Mouse (Mus musculus) left cerebral cortex, adult 8-10 months (tissue): ENCODE results near the gene Nlrc5. TPM values are rescaled to one million over a fixed set of nuclear protein-coding genes. Genes with fewer than 3 reads are reported as not detected.
A peak's percentile ranks its signal among the peaks of the same experiment; 100 is the strongest.

ENCODE experiments used
- DNase-seq, 2 experiments: peaks; one replicate each; pipeline ENCODE4 v3.0.0; 2022; ENCODE audit warnings: low spot score in 2 of 2
- total RNA-seq, 4 experiments: library from RNA; stranded (reverse); gene quantifications; 2 replicates each; pipeline ENCODE4 v1.2.4; 2022

Nlrc5 gene
- total RNA-seq, 4 experiments from 2014 or later: 0.81 to 3.7 (median 2.6) TPM

GRCm38 (mm10) chr8:94469656-94470055 lies 35.5 kb downstream of the Nlrc5 start:
- DNase-seq: no peak

- no peak for DNase-seq
Measured at GRCm38 (mm10) chr8:94470794-94471193, 36.6 kb downstream of the Nlrc5 start.

GRCm38 (mm10) chr8:94471281-94471680 lies 37.1 kb downstream of the Nlrc5 start:
- no peak for DNase-seq

GRCm38 (mm10) chr8:94472741-94473140 lies 38.6 kb downstream of the Nlrc5 start:
- DNase-seq: no peak

- DNase-seq: no peak
Measured at GRCm38 (mm10) chr8:94473431-94473830, 39.3 kb downstream of the Nlrc5 start.

GRCm38 (mm10) chr8:94475786-94476185 lies 41.6 kb downstream of the Nlrc5 start:
- no peak for DNase-seq

DNA sequence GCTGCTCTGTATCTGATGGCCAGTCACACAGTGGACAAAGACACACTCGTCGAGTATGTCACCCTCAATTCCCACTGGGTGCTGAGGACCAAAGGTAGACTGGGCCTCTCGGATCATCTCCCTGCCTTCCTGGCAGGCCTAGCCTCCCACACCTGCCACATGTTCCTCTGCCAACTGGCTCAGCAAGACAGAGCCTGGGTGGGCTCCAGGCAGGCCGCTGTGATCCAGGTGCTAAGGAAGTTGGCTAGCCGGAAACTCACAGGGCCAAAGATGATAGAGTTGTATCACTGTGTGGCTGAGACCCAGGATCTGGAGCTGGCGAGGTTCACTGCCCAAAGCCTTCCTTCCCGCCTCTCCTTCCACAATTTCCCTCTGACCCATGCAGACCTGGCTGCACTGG lies 42.7 kb downstream of the Nlrc5 start:
- DNase-seq: no peak

DNA sequence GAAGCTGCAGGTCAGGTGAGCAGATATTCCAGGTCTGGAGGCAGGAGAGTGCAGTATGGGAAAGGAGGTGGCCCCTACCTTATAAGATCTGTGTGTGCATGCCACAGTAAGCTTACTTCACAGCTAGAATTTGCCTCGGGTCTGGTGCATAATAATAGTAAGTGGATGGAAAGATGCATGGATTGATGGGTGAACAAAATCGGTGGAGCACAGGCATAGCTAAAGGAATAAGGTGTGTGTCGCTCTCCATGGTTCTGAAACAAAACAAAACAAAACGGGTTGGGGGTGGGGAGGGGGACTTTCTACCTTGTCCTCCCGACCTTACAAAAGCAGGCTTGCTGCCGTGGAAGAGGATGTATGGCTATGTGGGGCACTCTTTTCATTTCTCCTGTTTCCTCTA lies 47.9 kb downstream of the Nlrc5 start:
- DNase-seq: no peak

GRCm38 (mm10) chr8:94485288-94485687 lies 51.1 kb downstream of the Nlrc5 start:
- no peak for DNase-seq

- DNase-seq: no peak
Measured at GRCm38 (mm10) chr8:94485882-94486281, 51.7 kb downstream of the Nlrc5 start.

DNA sequence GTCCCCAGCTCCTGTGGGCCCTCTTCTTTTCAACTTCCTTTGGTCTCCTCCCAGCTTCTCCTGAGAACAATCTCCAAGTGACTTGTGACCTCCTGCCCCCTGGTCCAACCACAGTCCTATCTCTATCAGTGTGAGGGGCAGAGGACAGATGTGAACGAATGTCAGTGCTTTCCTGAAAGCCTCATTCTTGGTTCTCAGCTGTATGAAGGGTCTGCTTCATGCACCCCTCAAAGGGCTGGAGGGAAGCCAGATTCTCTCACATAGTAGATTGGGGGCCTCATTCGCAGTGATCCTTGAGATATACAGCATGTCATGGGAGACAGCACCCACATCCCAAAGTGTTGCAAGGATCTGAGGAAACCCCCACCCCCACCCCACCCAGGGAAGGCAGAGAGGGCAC lies 53.9 kb downstream of the Nlrc5 start:
- DNase-seq: no peak

DNA sequence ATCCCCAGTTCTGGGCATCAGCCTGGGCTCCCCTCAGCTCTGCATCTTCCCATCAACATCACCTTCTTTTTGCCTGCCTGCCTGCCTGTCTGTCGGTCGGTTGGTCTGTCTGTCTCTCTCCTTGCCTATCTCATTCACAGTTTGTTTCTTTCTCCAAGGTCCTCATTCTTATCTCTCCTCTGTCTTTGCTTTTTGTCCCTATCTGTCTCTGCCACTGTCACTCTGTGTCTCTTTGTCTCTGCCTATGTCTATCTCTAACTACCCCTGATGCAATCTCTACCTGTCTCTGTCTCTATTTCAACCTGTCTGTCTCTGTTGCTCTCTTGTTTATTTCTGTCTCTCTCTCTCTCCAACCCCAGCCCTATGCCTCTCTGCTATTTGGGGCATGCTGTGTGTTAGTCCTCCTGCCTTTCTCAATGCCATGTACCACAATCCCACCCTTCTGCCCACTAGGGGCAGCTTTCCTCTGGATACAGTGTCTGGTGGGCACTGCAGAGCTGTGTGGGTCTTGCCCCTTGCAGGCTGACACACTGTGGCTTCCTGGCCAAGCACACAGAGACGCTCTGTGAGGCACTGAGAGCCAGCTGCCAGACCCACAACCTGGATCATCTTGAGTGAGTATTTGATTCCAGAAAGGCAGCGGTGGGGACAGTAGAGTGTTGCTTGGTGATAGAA lies 55.8 kb downstream of the Nlrc5 start:
- no peak for DNase-seq

DNA sequence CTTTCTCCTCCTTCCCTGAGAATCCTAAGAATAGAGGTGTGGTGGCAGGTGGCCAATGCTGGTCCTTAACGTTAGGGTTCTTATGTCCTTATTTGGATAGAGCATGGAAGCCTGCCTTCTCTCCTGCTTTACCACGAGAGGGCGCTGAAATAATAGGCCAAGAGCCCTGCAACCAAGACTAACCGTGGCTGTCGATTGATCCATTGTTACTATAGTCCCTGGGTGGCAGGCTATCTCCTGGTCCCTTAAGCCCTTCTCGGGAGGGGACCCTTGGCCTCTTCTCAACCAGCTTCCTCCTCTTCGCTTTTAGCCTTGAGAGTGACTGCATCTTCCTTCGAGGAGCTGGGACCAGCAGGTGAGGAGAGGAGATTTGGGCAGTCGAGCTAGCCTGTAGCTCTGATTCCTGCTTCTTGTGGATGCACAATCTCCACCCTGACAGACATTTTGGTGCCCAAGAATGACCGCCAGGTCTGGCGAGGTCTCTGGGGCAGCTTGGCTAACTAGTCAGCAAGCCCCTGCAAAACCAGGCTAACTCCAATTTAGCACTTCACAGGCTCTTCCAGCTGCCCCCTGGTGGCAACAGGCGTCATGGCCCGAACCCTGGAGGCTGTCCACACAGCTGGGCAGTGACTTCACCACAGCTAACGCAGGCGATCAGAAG lies 58.0 kb downstream of the Nlrc5 start:
- peak; percentile 57 to 77 for DNase-seq

- DNase-seq: no peak
Measured at GRCm38 (mm10) chr8:94493240-94493639, 59.1 kb downstream of the Nlrc5 start.

- no peak for DNase-seq
Measured at GRCm38 (mm10) chr8:94515430-94516208, 81.5 kb downstream of the Nlrc5 start.

DNA sequence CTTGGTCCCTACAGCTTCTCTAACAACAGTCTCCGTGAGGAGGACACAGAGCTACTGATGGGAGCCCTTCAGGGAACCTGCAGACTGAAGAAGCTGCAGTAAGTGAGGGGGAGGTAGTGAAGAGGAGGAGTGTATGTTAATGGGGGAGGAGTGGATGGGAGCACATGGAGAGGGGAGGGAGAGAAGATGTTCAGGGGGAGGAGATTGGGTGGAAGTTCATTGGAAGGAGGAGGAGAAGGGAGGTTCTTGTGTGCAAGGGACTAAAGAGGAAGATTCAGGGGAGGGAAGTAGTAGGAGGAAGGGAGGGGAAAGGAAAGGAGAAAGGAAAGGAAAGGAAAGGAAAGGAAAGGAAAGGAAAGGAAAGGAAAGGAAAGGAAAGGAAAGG lies 82.0 kb downstream of the Nlrc5 start:
- DNase-seq: no peak

- no peak for DNase-seq
Measured at GRCm38 (mm10) chr8:94516766-94517165, 82.6 kb downstream of the Nlrc5 start.

DNA sequence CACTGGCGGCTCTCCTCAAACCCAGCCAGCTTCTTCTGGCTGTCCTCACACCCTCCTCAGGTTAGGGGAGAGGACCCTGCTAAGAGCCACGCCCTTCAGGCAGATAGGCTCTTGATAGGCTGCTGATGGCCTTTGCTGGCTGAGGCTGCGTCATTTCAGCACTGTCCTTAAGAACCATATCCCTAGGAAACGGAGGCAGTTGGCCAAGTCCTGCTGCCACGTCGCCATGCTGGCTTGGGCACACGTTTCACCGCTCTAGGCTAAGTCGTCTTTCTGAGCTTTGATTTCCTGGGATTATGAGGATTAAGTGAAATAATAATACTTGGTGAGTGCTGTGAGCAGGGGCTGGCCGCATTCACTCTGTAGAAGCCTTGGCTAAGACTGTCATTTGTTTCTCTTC lies 84.2 kb downstream of the Nlrc5 start:
- DNase-seq: no peak

GRCm38 (mm10) chr8:94519021-94519420 lies 84.9 kb downstream of the Nlrc5 start:
- DNase-seq: no peak

- no peak for DNase-seq
Measured at GRCm38 (mm10) chr8:94521481-94521880, 87.3 kb downstream of the Nlrc5 start.

DNA sequence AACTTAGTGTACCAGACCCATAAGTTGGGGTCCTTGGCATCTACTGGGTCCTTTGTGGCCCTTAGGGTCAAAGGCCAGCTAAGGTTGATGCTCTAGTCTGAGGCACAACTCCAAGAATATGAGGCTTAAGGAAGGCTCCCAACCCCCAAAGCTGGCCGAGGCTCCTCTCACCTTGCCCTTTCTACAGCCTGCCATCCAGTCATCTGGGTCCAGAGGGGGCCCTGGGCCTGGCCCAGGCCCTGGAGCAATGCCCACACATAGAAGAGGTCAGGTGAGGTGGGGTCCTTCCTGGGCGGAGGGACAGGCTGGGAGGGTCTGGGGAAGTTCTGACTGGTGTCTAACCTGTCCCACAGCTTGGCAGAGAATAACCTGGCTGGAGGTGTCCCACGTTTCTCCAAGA lies 88.3 kb downstream of the Nlrc5 start:
- DNase-seq: no peak

DNA sequence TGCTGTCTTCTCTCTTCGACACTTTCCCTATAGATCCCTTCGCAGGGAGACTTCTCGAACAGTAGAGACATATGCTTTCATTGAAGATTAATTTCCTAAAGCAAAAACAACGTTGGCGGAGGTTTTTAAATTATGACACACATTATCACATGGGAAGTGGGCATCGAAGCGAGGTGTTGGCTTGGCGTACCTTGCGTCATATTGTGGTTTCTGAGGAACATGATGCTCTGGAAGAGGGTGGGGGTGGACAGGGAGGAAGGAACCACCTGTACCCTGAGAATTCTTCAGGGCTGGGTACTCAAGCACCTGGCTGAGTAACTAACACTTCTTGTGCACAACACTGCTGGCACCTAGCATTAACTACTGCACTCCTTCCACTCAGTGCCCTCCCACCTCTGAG lies 90.4 kb downstream of the Nlrc5 start:
- DNase-seq: no peak

- DNase-seq: no peak
Measured at GRCm38 (mm10) chr8:94527178-94527577, 93.0 kb downstream of the Nlrc5 start.
